Mouse (Mus musculus): ENCODE data around the gene Esr2.

The Esr2 gene

DNA sequence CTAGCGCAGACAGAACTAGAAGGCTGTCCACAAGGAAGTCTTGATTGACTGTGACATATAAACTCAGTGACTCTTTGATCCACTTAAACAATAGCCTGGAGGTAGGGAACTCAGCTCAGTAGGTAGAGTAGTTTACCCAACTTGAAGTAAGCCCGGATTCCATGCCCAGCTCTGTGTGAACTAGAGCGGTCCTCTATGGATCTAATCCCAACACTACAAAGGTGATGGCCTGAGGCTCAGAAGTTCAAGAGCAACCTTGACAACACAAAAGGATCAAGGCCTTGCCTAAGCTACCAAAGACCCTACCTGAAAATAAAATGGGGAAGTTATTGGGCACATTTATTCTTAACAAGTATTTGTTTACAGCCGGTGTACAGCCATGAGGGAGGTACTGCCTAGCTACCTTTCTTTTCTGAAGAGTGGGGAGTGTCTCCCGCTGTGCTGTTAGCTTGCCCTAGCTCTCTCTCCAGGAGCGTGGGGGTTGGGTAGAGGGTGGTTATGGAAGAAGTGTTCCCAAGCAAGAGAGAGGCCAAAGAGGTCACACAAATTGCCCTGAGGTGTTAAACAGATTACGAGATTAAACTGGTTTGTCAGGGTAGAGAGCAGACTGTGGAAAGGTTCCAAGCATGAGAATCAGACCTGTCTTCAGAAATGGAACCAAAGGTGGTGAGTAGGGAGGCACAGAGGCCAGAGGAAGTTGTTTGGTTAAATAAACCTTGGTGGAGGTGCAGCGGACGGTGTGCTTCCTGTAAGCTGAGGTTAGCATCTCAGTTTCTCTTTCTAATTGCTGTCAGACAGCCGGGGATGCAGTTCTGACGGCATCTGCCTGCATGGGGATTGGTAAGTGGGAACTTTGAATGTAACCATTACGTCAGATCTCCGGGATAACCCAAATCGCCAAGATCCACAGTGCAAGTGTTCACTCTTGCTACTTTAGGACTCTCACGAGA lies 90.8 kb downstream of the Esr2 start:
- DNase-seq (ENCODE audit: low read depth in 1 of 2, low spot score in 2 of 2), result no peak

DNA sequence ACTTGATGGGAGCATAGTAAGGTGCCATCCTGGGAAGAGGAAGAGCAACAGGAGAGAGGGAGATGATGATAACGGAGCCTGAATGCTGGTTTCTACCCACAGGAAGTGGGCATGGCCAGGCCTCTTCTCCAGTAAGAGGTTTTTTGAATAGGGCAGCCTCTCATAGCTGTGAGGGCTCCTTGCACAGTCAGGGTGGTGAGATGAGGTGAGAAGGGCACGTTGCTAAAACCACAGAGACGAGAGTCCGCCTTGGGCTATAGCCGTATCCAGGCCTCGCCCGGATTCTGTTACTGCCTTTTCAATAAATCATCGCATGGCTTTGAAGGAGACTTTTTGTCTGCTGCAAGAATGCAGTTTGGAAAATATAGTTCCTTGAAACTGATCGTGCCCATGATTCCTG lies 92.0 kb downstream of the Esr2 start:
- DNase-seq (ENCODE audit: low read depth in 1 of 2, low spot score in 2 of 2), result no peak

DNA sequence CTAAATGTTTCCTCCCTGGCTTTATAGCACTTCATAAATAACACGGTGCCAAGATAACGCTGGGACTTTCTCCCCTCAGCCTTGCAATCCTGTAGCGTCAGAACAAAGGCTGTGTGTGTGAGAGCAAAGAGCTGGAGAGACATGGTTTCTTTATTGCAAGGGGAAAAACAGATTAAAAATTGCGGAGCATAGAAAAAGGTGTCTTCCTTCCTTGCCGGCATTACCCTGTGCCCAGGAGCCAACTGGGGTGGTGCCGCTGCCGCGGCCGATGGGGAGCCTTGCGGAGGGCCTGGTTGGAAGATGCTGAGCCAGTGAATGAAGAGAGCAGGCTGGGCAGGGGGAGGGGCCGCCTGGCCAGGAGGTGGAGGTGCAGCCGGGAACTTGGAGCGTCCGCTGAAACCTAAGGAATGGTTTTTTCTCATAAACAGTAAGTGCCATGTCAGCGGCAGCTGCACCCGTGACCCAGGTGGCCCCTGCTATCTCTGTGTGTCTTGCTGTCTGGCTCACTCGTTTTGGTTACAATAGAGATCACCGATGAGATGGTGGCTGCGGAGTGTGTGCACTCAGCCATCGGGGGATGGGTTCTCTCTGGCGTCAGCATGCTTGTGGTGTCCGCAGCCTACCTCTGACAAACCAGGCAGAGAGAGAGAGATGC lies 95.4 kb downstream of the Esr2 start:
- no peak for DNase-seq (ENCODE audit: low read depth in 1 of 2, low spot score in 2 of 2)

DNA sequence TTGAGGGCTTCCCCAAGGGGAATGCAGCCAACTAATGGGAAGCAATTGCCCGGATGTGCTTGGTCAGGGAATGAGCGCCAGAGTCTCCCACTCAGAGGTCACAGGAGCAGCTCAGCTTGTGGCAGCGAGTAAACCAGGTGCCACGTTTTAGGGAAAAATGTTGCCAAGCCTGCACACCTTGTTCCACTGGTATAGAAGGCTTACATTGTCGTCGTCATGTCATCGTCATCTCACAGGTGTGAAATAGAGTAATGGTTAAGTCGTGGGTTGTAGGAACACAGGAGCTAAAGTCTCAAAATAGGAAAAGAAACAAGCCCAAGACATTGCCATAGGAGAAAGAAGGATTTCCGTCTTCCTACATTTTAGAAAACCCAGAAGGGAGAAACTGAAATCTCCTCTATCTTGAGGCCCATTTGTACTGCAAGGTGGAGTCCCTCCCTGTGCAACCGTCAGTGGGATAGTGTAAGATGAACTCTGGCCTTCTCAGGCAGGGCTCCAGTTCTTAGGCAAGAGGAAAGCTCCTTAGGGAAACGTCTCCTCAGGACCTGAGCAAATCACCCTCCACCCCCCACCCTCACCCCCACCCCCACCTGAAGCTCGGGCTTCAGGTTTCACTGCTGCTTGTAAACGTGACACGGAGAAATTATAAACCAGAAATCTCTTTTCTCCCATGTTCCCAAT lies 96.0 kb downstream of the Esr2 start:
- no peak for DNase-seq (ENCODE audit: low read depth in 1 of 2, low spot score in 2 of 2)

DNA sequence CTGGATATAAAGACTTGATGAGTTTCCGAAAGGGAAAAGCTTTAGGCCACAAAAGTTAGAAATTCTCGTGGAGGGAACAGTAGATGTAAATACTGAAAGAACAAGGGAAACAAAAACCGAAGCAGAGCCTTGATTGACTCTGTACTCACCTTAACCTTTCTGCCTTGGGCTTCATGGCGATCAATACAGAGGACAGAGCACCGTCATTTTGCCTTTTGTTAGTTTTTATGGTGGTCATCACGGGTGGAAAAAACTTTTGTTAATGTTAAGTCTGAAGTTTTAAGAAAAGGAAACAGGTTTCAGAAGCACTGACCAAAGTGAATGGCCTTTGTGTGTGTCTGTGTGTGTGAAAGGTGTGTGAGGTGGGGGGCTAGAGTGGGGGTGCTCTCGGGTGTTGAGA lies 103.1 kb downstream of the Esr2 start:
- no peak for DNase-seq (ENCODE audit: low read depth in 1 of 2, low spot score in 2 of 2)

DNA sequence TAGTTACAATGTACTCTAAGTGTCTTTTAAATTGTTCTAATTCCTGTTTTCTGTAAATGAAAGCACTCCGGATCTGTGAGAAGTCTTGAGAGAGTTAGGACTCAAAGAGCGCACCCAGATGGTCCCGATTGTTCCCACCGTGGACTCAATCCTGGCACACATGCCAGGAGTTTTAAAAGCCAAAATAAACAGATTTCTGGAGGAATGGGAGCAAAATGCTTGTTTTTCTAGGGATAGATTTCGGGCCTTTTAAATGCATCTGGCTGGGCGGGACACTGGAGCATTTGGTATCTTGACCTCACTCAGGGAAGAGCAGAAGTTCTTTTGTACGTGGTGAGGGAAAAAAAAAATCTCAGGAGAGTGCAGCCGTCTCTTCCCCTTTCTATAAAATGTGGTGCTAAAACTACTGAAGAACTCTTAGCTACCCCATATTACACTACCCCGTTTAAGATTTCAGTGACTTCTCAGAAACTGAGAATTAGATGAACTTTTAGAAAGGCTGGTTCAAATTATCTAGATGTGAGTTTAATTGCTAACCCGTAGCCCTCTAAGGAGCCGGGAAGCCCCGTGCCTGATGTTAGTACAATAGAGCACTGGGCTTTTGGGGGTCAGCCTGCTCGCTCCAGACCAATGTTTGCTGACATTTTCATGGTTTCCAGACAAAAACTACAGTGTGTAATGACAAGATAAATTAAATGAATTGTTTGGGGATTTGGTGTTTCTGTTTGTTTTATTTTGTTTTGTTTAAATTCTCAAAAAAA lies 103.8 kb downstream of the Esr2 start:
- DNase-seq (ENCODE audit: low read depth in 1 of 2, low spot score in 2 of 2), result no peak

DNA sequence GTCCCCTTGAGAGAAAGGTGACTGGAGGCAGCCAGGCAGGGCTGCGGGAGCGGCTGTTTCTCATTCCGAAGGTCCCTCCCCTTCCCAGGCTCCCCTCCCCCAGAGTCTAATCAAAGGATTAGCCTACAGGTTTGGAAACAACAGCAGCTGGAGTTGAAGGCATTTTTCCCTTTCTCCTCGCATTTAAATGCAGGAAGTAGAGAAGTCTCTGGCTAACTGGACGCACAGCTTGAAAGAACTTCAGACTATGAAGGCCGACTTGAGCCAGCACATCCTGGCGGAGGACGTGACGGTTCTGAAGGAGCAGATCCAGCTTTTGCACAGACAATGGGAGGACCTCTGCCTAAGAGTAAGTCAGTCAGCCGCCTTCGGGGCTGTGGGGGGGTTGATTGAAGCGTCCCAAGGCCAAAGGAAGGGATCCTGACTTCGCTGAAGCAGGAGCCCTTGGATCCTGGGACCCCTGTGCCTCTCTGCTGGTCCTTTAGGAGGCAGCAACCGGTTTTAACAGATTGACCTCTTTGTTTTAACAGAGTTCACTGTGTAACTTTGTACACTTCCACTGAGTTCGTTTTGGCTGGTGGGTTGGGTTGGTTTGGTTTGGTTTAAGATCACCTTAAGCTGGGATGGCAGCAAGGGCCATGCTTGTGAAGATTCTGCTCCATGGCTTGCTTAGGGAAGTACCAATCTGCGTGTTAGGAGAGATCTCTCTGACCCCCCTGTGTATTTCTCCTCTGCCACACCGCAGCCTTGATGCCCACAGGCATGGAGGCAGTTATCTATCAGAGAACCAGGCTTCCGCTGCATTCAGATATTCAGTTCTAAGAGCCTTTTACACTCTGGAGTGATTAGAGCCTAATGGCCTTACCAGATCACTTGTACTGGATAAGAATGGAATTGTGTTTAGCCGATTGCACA lies 104.9 kb downstream of the Esr2 start:
- DNase-seq (ENCODE audit: low read depth in 1 of 2, low spot score in 2 of 2), result no peak
